Mouse (Mus musculus) liver, adult 2 months (tissue): ENCODE results near the gene Slit1. TPM values are rescaled to one million over a fixed set of nuclear protein-coding genes. Genes with fewer than 3 reads are reported as not detected.

Experiments used
- DNase-seq: peaks from one replicate; pipeline ENCODE4 v3.0.0-alpha.2; 2011; ENCODE audit warnings: low read depth, low spot score; ENCODE audit errors: extremely low read depth
- H3K27ac ChIP-seq: fragments of 200-500 bp; replicated peaks from 2 replicates; pipeline ENCODE4 v1.5.1; 2012; ENCODE audit warnings: low read depth, mild to moderate bottlenecking, control low read depth, inconsistent platforms, low read length; ENCODE audit not compliant: insufficient read depth
- H3K27me3 ChIP-seq: fragments of 200-500 bp; 2 replicates; pipeline ENCODE4 v1.6.1; 2012; ENCODE audit warnings: mild to moderate bottlenecking, moderate library complexity, low read length, inconsistent platforms; ENCODE audit not compliant: control insufficient read depth, insufficient read depth
- H3K36me3 ChIP-seq: fragments of 200-500 bp; 2 replicates; pipeline ENCODE4 v1.6.1; 2012; ENCODE audit warnings: low read length, inconsistent platforms; ENCODE audit not compliant: control insufficient read depth, insufficient read depth
- H3K4me1 ChIP-seq: fragments of 200-500 bp; 2 replicates; pipeline ENCODE4 v1.6.1; 2011; ENCODE audit warnings: low read length; ENCODE audit not compliant: control insufficient read depth, insufficient read depth
- H3K4me3 ChIP-seq: fragments of 200-500 bp; 2 replicates; pipeline ENCODE4 v1.5.1; 2011; ENCODE audit warnings: low read depth, mild to moderate bottlenecking, control low read depth, low read length, moderate library complexity; ENCODE audit not compliant: insufficient read depth
- H3K79me2 ChIP-seq: fragments of 200-500 bp; 2 replicates; pipeline ENCODE4 v1.6.1; 2012; ENCODE audit warnings: inconsistent platforms, mild to moderate bottlenecking, low read length, moderate library complexity; ENCODE audit not compliant: control insufficient read depth, insufficient read depth
- H3K9ac ChIP-seq: fragments of 200-500 bp; 2 replicates; pipeline ENCODE4 v1.6.1; 2012; ENCODE audit warnings: low read depth, mild to moderate bottlenecking, control low read depth, inconsistent platforms, low read length
- CTCF ChIP-seq: fragments of 200-500 bp; IDR thresholded peaks from 2 replicates; pipeline ENCODE4 v1.5.1; 2011; ENCODE audit warnings: low read depth, low read length, control low read depth
- POLR2A ChIP-seq: fragments of 200-500 bp; IDR thresholded peaks from 2 replicates; pipeline ENCODE4 v1.6.1; 2011; ENCODE audit warnings: low read length, control low read depth; ENCODE audit not compliant: insufficient read depth; ENCODE audit errors: extremely low read depth
- WGBS: fragments of 180-500 bp; shearing (Covaris S2); methylation state at CpG from one replicate; pipeline ENCODE4 v1.1.7; 2018; 5-methylcytosine and 5-hydroxymethylcytosine counted together
- polyA plus RNA-seq: library from polyadenylated mRNA; depleted of rRNA; stranded (reverse); fragments of >200 nt; gene quantifications from 2 replicates; pipeline ENCODE4 v1.2.3, GENCODE M21; 2012
- total RNA-seq: library from RNA; depleted of rRNA; stranded (reverse); fragments of >200 nt; gene quantifications from 2 replicates; pipeline ENCODE4 v1.2.3, GENCODE M21; 2014

The Slit1 gene
- total and polyA plus RNA-seq, 2 experiments: 0.09 to 0.18 TPM

GRCm38 (mm10) chr19:41716233-41717218 lies 26.9 kb downstream of the Slit1 start:
- Histone ChIP-seq H3K4me1 (no peaks in the 10 kb centered on the region), H3K27ac (no peak overlapping the region), H3K9ac (no peak overlapping the region), H3K79me2 (no peaks in the 10 kb centered on the region), H3K36me3 (no peaks in the 10 kb centered on the region), H3K4me3 (no peak overlapping the region), H3K27me3 (no peaks in the 10 kb centered on the region)
- WGBS: 38% methylated on average over 19 of the region's 19 CpGs
- no peak for TF ChIP-seq POLR2A
- no peak for TF ChIP-seq CTCF
- no peak for DNase-seq

GRCm38 (mm10) chr19:41714431-41714917 lies 29.0 kb downstream of the Slit1 start:
- no peaks in the 10 kb centered on the region for H3K4me1 ChIP-seq
- H3K36me3 ChIP-seq: no peaks in the 10 kb centered on the region
- H3K9ac ChIP-seq: no peak overlapping the region
- no peak overlapping the region for H3K4me3 ChIP-seq
- 77% methylated on average over 9 of the region's 9 CpGs for WGBS
- TF ChIP-seq POLR2A: no peak
- TF ChIP-seq CTCF: no peak
- DNase-seq: no peak
- no peaks in the 10 kb centered on the region for H3K27me3 ChIP-seq
- no peak overlapping the region for H3K27ac ChIP-seq
- H3K79me2 ChIP-seq: no peaks in the 10 kb centered on the region

GRCm38 (mm10) chr19:41712829-41713228 lies 30.6 kb downstream of the Slit1 start:
- Histone ChIP-seq H3K4me1 (no peaks in the 10 kb centered on the region), H3K36me3 (no peaks in the 10 kb centered on the region), H3K27ac (no peak overlapping the region), H3K79me2 (no peaks in the 10 kb centered on the region), H3K27me3 (no peaks in the 10 kb centered on the region), H3K9ac (no peak overlapping the region), H3K4me3 (no peak overlapping the region)
- no peak for TF ChIP-seq CTCF
- TF ChIP-seq POLR2A: no peak
- DNase-seq: no peak
- WGBS: 89% methylated on average over 8 of the region's 8 CpGs

- TF ChIP-seq CTCF (no peak), POLR2A (no peak)
- Histone ChIP-seq H3K4me1 (no peaks in the 10 kb centered on the region), H3K4me3 (no peak overlapping the region), H3K9ac (no peak overlapping the region), H3K79me2 (no peaks in the 10 kb centered on the region), H3K27ac (no peak overlapping the region), H3K36me3 (no peaks in the 10 kb centered on the region), H3K27me3 (no peaks in the 10 kb centered on the region)
- WGBS: 83% methylated on average over 9 of the region's 9 CpGs
- no peak for DNase-seq
Observed at GRCm38 (mm10) chr19:41711665-41712064, 31.8 kb downstream of the Slit1 start.

- H3K36me3 ChIP-seq: no peaks in the 10 kb centered on the region
- WGBS: 88% methylated on average over 12 of the region's 12 CpGs
- no peak overlapping the region for H3K27ac ChIP-seq
- TF ChIP-seq POLR2A: no peak
- no peak for TF ChIP-seq CTCF
- H3K4me3 ChIP-seq: no peak overlapping the region
- no peaks in the 10 kb centered on the region for H3K79me2 ChIP-seq
- H3K4me1 ChIP-seq: no peaks in the 10 kb centered on the region
- H3K9ac ChIP-seq: no peak overlapping the region
- no peaks in the 10 kb centered on the region for H3K27me3 ChIP-seq
- DNase-seq: no peak
Observed at GRCm38 (mm10) chr19:41709497-41710165, 33.8 kb downstream of the Slit1 start.
